Mouse (Mus musculus) CH12.LX (cell line): ENCODE data around the gene 1700123K08Rik.

Experiments used
- BHLHE40 ChIP-seq: IDR thresholded peaks from 2 replicates; pipeline ENCODE4 v1.6.1; 2011; ENCODE audit warnings: mild to moderate bottlenecking, low read depth, low read length, improper control_type of control experiment
- CTCF ChIP-seq, 2 experiments: IDR thresholded peaks in 1 of 2; conservative IDR thresholded peaks in 1 of 2; 2 replicates each; pipeline ENCODE4 v1.5.1; 2011 to 2012; ENCODE audit warnings: low read depth in 2 of 2, low read length in 2 of 2, improper control_type of control experiment in 1 of 2, inconsistent platforms in 1 of 2, mild to moderate bottlenecking in 1 of 2, moderate library complexity in 1 of 2
- EP300 ChIP-seq: IDR thresholded peaks from 2 replicates; pipeline ENCODE4 v1.6.1; 2011; ENCODE audit warnings: low read length, improper control_type of control experiment

GRCm38 (mm10) chr5:138587396-138587795, 22.9 kb upstream of the 1700123K08Rik start:
- TF ChIP-seq BHLHE40, result no peak
- no peak for TF ChIP-seq CTCF (conservative IDR thresholded peaks at IDR 0.05 in 1 of 2, IDR thresholded peaks at IDR 0.05 in 1 of 2; ENCODE audit: low read depth in 2 of 2, low read length in 2 of 2)
- no peak for TF ChIP-seq EP300
